Comparison of ENCODE assay signal across 8 mouse cellular contexts in genomic region chr10:103368296-103369080, GRCm38 (mm10). TPM values are rescaled to one million over a fixed set of nuclear protein-coding genes. Genes with fewer than 3 reads are reported as not detected.
DNase-seq lines count a peak whose midpoint lies in the region; ATAC-seq and TF ChIP-seq lines count a peak whose summit lies in the region.

No protein-coding gene starts in this region.

- 0 out of 2 replicates have a peak, but pooled peaks have one; percentile 14 for ATAC-seq in heart, postnatal 0 days (ENCODE audit: insufficient read depth, low read depth)
- peak; percentile 26; the same call in 1 of the 2 replicates for ATAC-seq in megakaryocyte, adult 5-6 weeks (ENCODE audit: poor library complexity, severe bottlenecking)
- ATAC-seq in CD4-positive, CD25-positive, alpha-beta regulatory T cell, adult 4 months, result no peak

- peak overlapping the region; percentile 66 for H3K27ac ChIP-seq in ES-Bruce4 (ENCODE audit: insufficient read depth, low read length)
- no peak overlapping the region for H3K27ac ChIP-seq in heart, postnatal 0 days (ENCODE audit: low read depth)

- no peaks in the 10 kb centered on the region for H3K27me3 ChIP-seq in ES-Bruce4 (ENCODE audit: control insufficient read depth, insufficient read depth, low read length, poor library complexity, severe bottlenecking)
- peaks cover 10% of the 10 kb centered on the region; the same call in 1 of the 2 replicates for H3K27me3 ChIP-seq in heart, postnatal 0 days (ENCODE audit: control insufficient read depth, insufficient read depth, low read length)

- TF ChIP-seq CTCF in ES-Bruce4 (IDR thresholded peaks at IDR 0.05; ENCODE audit: low read depth, low read length), result no peak
- TF ChIP-seq CTCF in heart, postnatal 0 days (IDR thresholded peaks at IDR 0.05; ENCODE audit: low read depth), result no peak

- under 1% methylated on average over 37 of the region's 37 CpGs for WGBS in heart, postnatal 0 days

- no peaks in the 10 kb centered on the region for H3K36me3 ChIP-seq in ES-Bruce4 (ENCODE audit: control insufficient read depth, insufficient read depth, low read length, poor library complexity, severe bottlenecking)
- no peaks in the 10 kb centered on the region for H3K36me3 ChIP-seq in heart, postnatal 0 days (replicated peaks; ENCODE audit: control insufficient read depth, insufficient read depth, low read length)

- no peak for TF ChIP-seq EP300 in ES-Bruce4 (IDR thresholded peaks at IDR 0.05; ENCODE audit: insufficient read depth, low read depth, low read length)
- TF ChIP-seq EP300 in heart, postnatal 0 days (IDR thresholded peaks at IDR 0.05; ENCODE audit: low read depth), result no peak

- H3K4me2 ChIP-seq in heart, postnatal 0 days (ENCODE audit: low read depth, low read length), result peak overlapping the region; percentile 86

- H3K9me3 ChIP-seq in ES-Bruce4 (replicated peaks; ENCODE audit: control insufficient read depth, insufficient read depth, low read length, poor library complexity, severe bottlenecking), result no peaks in the 10 kb centered on the region
- no peaks in the 10 kb centered on the region for H3K9me3 ChIP-seq in heart, postnatal 0 days (replicated peaks; ENCODE audit: control insufficient read depth, low read length)

- H3K9ac ChIP-seq in ES-Bruce4 (ENCODE audit: low read depth, poor library complexity, severe bottlenecking), result peak overlapping the region; percentile 27
- peak overlapping the region; percentile 32; the same call in 1 of the 2 replicates for H3K9ac ChIP-seq in heart, postnatal 0 days (replicated peaks; ENCODE audit: low read depth, low read length)

- no peak for TF ChIP-seq POLR2A in ES-Bruce4 (IDR thresholded peaks at IDR 0.05; ENCODE audit: insufficient read depth, low read length)

- H3K4me3 ChIP-seq in ES-Bruce4 (ENCODE audit: low read depth, low read length), result peak overlapping the region; percentile 67
- peak overlapping the region; percentile 57 for H3K4me3 ChIP-seq in heart, postnatal 0 days (ENCODE audit: low read depth, low read length)

- H3K4me1 ChIP-seq in ES-Bruce4 (ENCODE audit: control insufficient read depth, insufficient read depth, low read length), result no peaks in the 10 kb centered on the region
- H3K4me1 ChIP-seq in heart, postnatal 0 days (ENCODE audit: control insufficient read depth, insufficient read depth), result no peaks in the 10 kb centered on the region; the same call in 1 of the 2 replicates

- peak; percentile 22 for DNase-seq in adrenal gland, adult 8-10 months
- peak; percentile 5 for DNase-seq in embryo, embryonic 11.5 days (ENCODE audit: low read depth, low spot score)
- DNase-seq in heart, postnatal 0 days (ENCODE audit: low spot score), result peak; percentile 17
- DNase-seq in layer of hippocampus, adult 11-12 months (ENCODE audit: low spot score), result peak; percentile 57
- peak; percentile 68 to 73 for DNase-seq in right cerebral cortex, postnatal 10 days (ENCODE audit: low spot score in 2 of 2)

RNA-seq across cellular contexts. Expression of gene Slc6a15, which starts 0.9 kb away (rescaled TPM):
- 15.1 and 17.9 TPM in 2 replicates for polyA plus RNA-seq in ES-Bruce4 (2011; ENCODE audit: insufficient read depth, insufficient read length, low read depth, missing spikeins)
- 10 to 100 TPM in 1 of 4 experiments, 1 to 10 TPM in 3; 6.1 to 15.3 (median 8.9) TPM for total RNA-seq in adrenal gland, adult 8-10 months (2022)
- total RNA-seq in heart, postnatal 0 days (2014; rRNA removed; ENCODE audit: low replicate concordance), result not detected in 2 replicates
- polyA plus RNA-seq in heart, postnatal 0 days (2015; fragmentation: Nextera tagmentation; extraction: Ambion mirVana), result 0.10 and 0.14 TPM in 2 replicates
- total RNA-seq in megakaryocyte, adult 5-6 weeks (2015), result not detected in 2 replicates
- total RNA-seq in megakaryocyte, adult 5-6 weeks (2017), result 0.04 TPM in 1 of 2 replicates, not detected in the other
- polyA plus RNA-seq in CD4-positive, CD25-positive, alpha-beta regulatory T cell, adult 4 months (2017; shearing (Covaris generic)), result not detected

Comparison
In these comparisons a context has a peak if more than half of its experiments do, and no peak if none do; other contexts are left out.
1. DNase-seq: peak in every context shown above with its lines; median percentile 70 in right cerebral cortex, postnatal 10 days; 57 in layer of hippocampus, adult 11-12 months; 22 in adrenal gland, adult 8-10 months; 17 in heart, postnatal 0 days; 5 in embryo, embryonic 11.5 days.